Mouse (Mus musculus): ENCODE measurements around the gene Wdr6.

DNA sequence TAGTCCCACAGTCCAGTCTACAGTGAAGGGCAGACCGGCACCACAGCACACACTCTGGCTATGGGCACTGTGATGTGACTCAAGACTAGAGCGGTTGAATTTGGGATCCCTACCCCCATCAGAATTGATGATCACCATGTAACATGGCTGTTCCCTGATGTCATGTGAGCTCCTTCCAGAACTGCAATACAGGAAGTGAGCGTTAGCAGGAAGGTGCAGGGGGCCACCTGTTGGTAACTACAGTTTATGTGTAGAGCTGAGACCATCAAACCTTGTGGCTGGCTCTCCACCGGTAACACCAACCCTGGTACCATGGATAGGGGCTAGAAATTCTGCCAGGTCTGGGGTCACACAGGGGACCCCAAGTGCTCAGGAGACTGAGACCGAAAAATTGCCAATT lies 10.7 kb upstream of the Wdr6 start:
- peak in 1 of 2 experiments; percentile 36; a peak in 2 of 4 replicates for TF ChIP-seq CTCF (conservative IDR thresholded peaks at IDR 0.05 in 1 of 2, IDR thresholded peaks at IDR 0.05 in 1 of 2; ENCODE audit: low read depth in 2 of 2, low read length in 2 of 2)
- no peak for TF ChIP-seq IRF4 (IDR thresholded peaks at IDR 0.05; ENCODE audit: low read depth, low read length)
- TF ChIP-seq SIN3A (IDR thresholded peaks at IDR 0.05; ENCODE audit: low read length) = no peak
- TF ChIP-seq BHLHE40 (IDR thresholded peaks at IDR 0.05; ENCODE audit: low read depth, low read length) = no peak
- no peak for TF ChIP-seq NRF1 (IDR thresholded peaks at IDR 0.05; ENCODE audit: low read depth, low read length)
- no peak for TF ChIP-seq HCFC1 (IDR thresholded peaks at IDR 0.05; ENCODE audit: low read depth, low read length)
- TF ChIP-seq POLR2A (IDR thresholded peaks at IDR 0.05; ENCODE audit: low read depth, low read length) = no peak

Data from CH12.LX (cell line).